Comparison of ENCODE assay signal across 13 mouse cellular contexts in genomic region chr14:87044401-87044806, GRCm38 (mm10).
A peak's percentile ranks its signal among the peaks of the same experiment; 100 is the strongest.
DNase-seq lines count a peak whose midpoint lies in the region; ATAC-seq and TF ChIP-seq lines count a peak whose summit lies in the region.
"Had no signal": no experiment of that assay in that cellular context is flagged by ENCODE, and none has a peak within 500 bp of the region (broad histone marks: within the 10 kb centered on the region; RNA-seq: fewer than 3 reads in every experiment).

No protein-coding gene starts in this region.

- no peaks in the 10 kb centered on the region for H3K27me3 ChIP-seq in liver, embryonic 16.5 days (ENCODE audit: control insufficient read depth, insufficient read depth, low read depth, low read length)
- H3K27me3 ChIP-seq: embryonic facial prominence, embryonic 12.5 days; lung, embryonic 15.5 days had no signal

- H3K27ac ChIP-seq in liver, embryonic 16.5 days (ENCODE audit: low read length), result no peak overlapping the region
- H3K27ac ChIP-seq: embryonic facial prominence, embryonic 12.5 days; hindbrain, postnatal 0 days; left cerebral cortex, adult 2 months; lung, embryonic 15.5 days had no signal

- no peak overlapping the region for H3K9ac ChIP-seq in liver, embryonic 16.5 days (ENCODE audit: low read depth, low read length)
- H3K9ac ChIP-seq: embryonic facial prominence, embryonic 12.5 days; lung, embryonic 15.5 days had no signal

- no peak overlapping the region for H3K4me2 ChIP-seq in liver, embryonic 16.5 days (ENCODE audit: low read depth, low read length)
- H3K4me2 ChIP-seq: embryonic facial prominence, embryonic 12.5 days; lung, embryonic 15.5 days had no signal

- no peak for TF ChIP-seq CTCF in brain, embryonic 14.5 days (IDR thresholded peaks at IDR 0.05; ENCODE audit: borderline replicate concordance, extremely low read depth, insufficient read depth, insufficient read length)

- ATAC-seq in liver, embryonic 16.5 days (ENCODE audit: low read depth), result peak; percentile 39; the same call in 1 of the 2 replicates
- ATAC-seq in frontal cortex, adult (ENCODE audit: low TSS enrichment), result no peak
- ATAC-seq: hindbrain, postnatal 0 days had no signal

- WGBS in liver, embryonic 16.5 days (ENCODE audit: insufficient replicate concordance), result 18% methylated on average over 5 of the region's 5 CpGs

- peak; percentile 22 to 23 for DNase-seq in spleen, postnatal 36 days (ENCODE audit: low spot score in 2 of 2)
- DNase-seq in spleen, postnatal 14 days (ENCODE audit: low spot score in 2 of 2), result no peak
- peak; percentile 47 for DNase-seq in brain, embryonic 14.5 days (ENCODE audit: low read depth)
- DNase-seq in adrenal gland, adult 2 months, result no peak
- no peak for DNase-seq in layer of hippocampus, postnatal 14 days (ENCODE audit: low spot score in 2 of 2)
- DNase-seq: cerebellum, adult 11-12 months; kidney, postnatal 25 days had no signal

- H3K4me3 ChIP-seq in liver, embryonic 16.5 days (ENCODE audit: low read depth, low read length), result no peak overlapping the region
- H3K4me3 ChIP-seq: embryonic facial prominence, embryonic 12.5 days; left cerebral cortex, adult 2 months; lung, embryonic 15.5 days had no signal

- H3K9me3 ChIP-seq in liver, embryonic 16.5 days (replicated peaks; ENCODE audit: control insufficient read depth, low read length), result no peaks in the 10 kb centered on the region
- H3K9me3 ChIP-seq: embryonic facial prominence, embryonic 12.5 days; lung, embryonic 15.5 days had no signal

- no peak for TF ChIP-seq POLR2A in brain, embryonic 14.5 days (IDR thresholded peaks at IDR 0.05; ENCODE audit: borderline replicate concordance, extremely low read depth, insufficient read depth, insufficient read length, poor library complexity, severe bottlenecking)

- H3K4me1 ChIP-seq in liver, embryonic 16.5 days (ENCODE audit: control insufficient read depth, low read depth, low read length), result no peaks in the 10 kb centered on the region
- H3K4me1 ChIP-seq: embryonic facial prominence, embryonic 12.5 days; lung, embryonic 15.5 days had no signal

- no peaks in the 10 kb centered on the region for H3K36me3 ChIP-seq in liver, embryonic 16.5 days (ENCODE audit: control insufficient read depth, insufficient read depth)
- H3K36me3 ChIP-seq: embryonic facial prominence, embryonic 12.5 days; lung, embryonic 15.5 days had no signal

Comparison
In these comparisons a context has a peak if more than half of its experiments do, and no peak if none do; other contexts are left out.
1. DNase-seq: peak in spleen, postnatal 36 days (2 of 2) and brain, embryonic 14.5 days (single experiment); none in spleen, postnatal 14 days (0 of 2), adrenal gland, adult 2 months (single experiment) and layer of hippocampus, postnatal 14 days (0 of 2).